Mouse (Mus musculus) forebrain, embryonic 15.5 days (tissue): ENCODE results near the gene Sf3b3. TPM values are rescaled to one million over a fixed set of nuclear protein-coding genes. Genes with fewer than 3 reads are reported as not detected.

Source experiments
- ATAC-seq: fragments of 200-750 bp; cut with Nextera tagmentation; replicated peaks from 2 replicates; pipeline ENCODE4 v1.8.0; 2017; ENCODE audit warnings: mild to moderate bottlenecking, moderate TSS enrichment, moderate library complexity
- H3K27ac ChIP-seq: fragments of 300-500 bp; sonication (generic); replicated peaks from 2 replicates; pipeline ENCODE4 v1.5.1; 2015; ENCODE audit warnings: mild to moderate bottlenecking, inconsistent platforms
- H3K27me3 ChIP-seq: fragments of 300-500 bp; sonication (generic); 2 replicates; pipeline ENCODE4 v1.6.1; 2015; ENCODE audit warnings: inconsistent platforms
- H3K36me3 ChIP-seq: fragments of 300-500 bp; sonication (generic); 2 replicates; pipeline ENCODE4 v1.6.1; 2015; ENCODE audit warnings: mild to moderate bottlenecking, inconsistent platforms
- H3K4me1 ChIP-seq: fragments of 300-500 bp; sonication (generic); 2 replicates; pipeline ENCODE4 v1.6.1; 2015; ENCODE audit warnings: inconsistent platforms
- H3K4me2 ChIP-seq: fragments of 300-500 bp; sonication (generic); replicated peaks from 2 replicates; pipeline ENCODE4 v1.6.1; 2015; ENCODE audit warnings: mild to moderate bottlenecking, inconsistent platforms
- H3K4me3 ChIP-seq: fragments of 300-500 bp; sonication (generic); 2 replicates; pipeline ENCODE4 v1.5.1; 2015; ENCODE audit warnings: mild to moderate bottlenecking, inconsistent platforms
- H3K9ac ChIP-seq: fragments of 300-500 bp; sonication (generic); replicated peaks from 2 replicates; pipeline ENCODE4 v1.6.1; 2015; ENCODE audit warnings: mild to moderate bottlenecking, inconsistent platforms
- H3K9me3 ChIP-seq: fragments of 300-500 bp; sonication (generic); 2 replicates; pipeline ENCODE4 v1.6.1; 2016; ENCODE audit warnings: inconsistent platforms
- WGBS: fragments of 180-500 bp; shearing (Covaris S2); methylation state at CpG from one replicate; pipeline ENCODE4 v1.1.7; 2015; ENCODE audit warnings: mixed read lengths; 5-methylcytosine and 5-hydroxymethylcytosine counted together
- polyA plus RNA-seq: library from polyadenylated mRNA; unstranded; fragments of >200 nt; fragmentation: Nextera tagmentation; extraction: Ambion mirVana; gene quantifications from 2 replicates; pipeline ENCODE4 v1.2.1, GENCODE M21; 2015

Sf3b3 gene
- polyA plus RNA-seq, 1 experiment from 2014 or later = 121 TPM

DNA sequence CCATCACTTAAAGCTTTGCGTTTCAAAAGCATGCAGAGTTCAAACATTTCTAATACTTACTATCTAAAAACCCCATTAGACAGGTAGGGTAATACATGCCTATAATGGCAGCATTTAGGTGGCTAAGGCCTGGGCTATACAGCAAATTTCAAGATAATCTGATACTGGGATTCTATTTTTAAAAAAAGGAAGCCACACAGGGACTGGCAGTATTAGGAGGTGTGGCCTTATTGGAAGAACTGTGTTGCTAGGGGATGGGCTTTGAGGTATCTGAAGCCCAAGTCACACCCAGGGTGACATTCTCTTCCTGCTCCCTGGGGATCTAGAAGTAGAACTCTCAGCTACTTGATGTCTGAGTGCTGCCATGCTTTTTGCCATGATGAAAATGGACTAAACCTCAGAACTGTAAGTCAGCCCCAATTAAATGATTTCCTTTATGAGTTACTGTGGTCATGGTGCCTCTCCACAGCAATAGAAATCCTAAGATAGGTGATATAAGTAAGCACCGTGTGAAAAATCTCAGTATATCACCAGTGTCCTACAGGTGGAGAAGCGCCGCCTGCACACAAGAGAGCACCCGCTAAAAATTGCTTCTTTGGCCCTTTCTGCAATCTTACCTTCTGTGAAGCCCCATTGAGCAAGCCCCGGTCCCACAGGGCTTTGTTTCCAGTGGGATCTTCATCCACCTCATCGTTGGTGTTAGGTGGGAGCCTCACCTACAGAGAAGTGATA, 34.1 kb downstream of the Sf3b3 start:
- H3K9me3 ChIP-seq = no peaks in the 10 kb centered on the region
- no peaks in the 10 kb centered on the region for H3K4me1 ChIP-seq
- ATAC-seq = no peak
- no peak overlapping the region for H3K4me2 ChIP-seq
- no peaks in the 10 kb centered on the region for H3K27me3 ChIP-seq
- no peak overlapping the region for H3K27ac ChIP-seq
- H3K36me3 ChIP-seq = peaks cover 91% of the 10 kb centered on the region
- 97% methylated on average over 7 of the region's 7 CpGs for WGBS
- no peak overlapping the region for H3K9ac ChIP-seq
- no peak overlapping the region for H3K4me3 ChIP-seq

DNA sequence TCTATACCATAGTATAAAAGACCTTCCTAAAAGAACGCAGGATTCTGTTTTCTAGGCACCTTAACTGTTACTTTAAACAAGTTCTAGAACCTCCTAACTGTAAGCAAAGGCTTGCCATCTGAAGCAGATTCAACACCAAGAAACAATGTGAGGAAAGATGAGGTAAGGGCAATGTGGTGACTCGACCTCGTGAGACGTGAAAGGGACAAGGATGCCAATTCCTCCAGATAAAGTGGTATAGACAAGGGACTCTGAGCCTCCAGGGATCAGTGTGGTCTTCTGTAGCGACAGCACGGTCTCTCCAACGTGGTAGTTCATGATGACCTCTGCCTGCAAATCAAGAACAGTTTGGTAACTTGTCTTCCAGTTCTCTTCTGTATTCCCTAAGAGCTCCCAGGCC, 34.8 kb downstream of the Sf3b3 start:
- no peak overlapping the region for H3K9ac ChIP-seq
- H3K36me3 ChIP-seq = peaks cover 84% of the 10 kb centered on the region
- no peaks in the 10 kb centered on the region for H3K4me1 ChIP-seq
- H3K27me3 ChIP-seq = no peaks in the 10 kb centered on the region
- H3K9me3 ChIP-seq = no peaks in the 10 kb centered on the region
- H3K4me3 ChIP-seq = no peak overlapping the region
- WGBS = 93% methylated on average over 7 of the region's 7 CpGs
- no peak overlapping the region for H3K27ac ChIP-seq
- H3K4me2 ChIP-seq = no peak overlapping the region
- ATAC-seq = no peak

DNA sequence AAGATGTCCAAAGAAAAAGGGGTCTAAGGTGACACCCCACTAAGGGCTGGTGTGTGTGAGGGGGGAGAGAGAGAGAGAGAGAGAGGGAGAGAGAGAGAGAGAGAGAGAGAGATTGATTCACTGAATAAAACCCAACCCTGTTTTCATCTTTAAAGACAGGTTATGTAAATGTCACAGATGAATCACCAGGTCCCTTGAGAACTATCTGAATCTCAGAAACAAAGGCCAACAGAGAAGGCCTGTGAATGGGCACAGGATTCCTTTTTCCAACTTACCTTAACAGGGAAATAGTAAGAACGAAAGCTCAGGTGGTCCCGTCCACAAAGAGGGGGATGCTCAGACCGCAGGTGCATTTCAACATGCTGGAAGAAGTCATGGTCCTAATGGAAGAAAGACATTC, 35.5 kb downstream of the Sf3b3 start:
- Histone ChIP-seq H3K9ac (no peak overlapping the region), H3K4me1 (no peaks in the 10 kb centered on the region), H3K4me3 (no peak overlapping the region), H3K27me3 (no peaks in the 10 kb centered on the region), H3K9me3 (no peaks in the 10 kb centered on the region), H3K36me3 (peaks cover 77% of the 10 kb centered on the region), H3K4me2 (no peak overlapping the region), H3K27ac (no peak overlapping the region)
- 97% methylated on average over 3 of the region's 3 CpGs for WGBS
- ATAC-seq = no peak

DNA sequence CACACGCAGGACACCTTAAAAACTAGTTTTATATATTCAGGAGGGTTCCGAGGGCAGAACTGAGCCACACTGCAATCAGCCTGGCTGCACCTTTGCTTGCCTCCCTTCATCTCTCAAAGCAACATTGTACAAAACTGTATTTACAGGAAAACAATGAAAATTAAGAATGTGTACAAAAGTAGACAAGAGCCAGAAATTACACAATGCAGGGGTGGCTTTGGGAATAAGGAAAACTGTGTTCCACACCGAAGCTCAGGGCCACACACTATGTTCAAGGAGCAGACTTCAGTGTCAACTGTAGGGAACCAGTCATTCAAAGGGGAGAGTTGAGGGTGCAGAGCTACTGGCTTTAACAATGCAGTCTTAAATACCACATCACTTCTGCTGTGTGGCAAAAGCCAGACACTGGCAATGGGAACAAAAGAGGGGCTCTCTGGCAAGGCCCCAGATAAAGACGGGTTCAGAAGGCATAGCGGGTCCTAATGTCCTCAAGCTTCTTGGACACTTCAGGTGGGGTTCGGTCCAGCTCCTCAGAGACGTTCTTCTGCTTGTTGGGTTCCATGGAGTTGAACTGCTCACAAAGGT, 36.0 kb downstream of the Sf3b3 start:
- ATAC-seq = no peak
- WGBS = 90% methylated on average over 7 of the region's 7 CpGs
- H3K27ac ChIP-seq = no peak overlapping the region

DNA sequence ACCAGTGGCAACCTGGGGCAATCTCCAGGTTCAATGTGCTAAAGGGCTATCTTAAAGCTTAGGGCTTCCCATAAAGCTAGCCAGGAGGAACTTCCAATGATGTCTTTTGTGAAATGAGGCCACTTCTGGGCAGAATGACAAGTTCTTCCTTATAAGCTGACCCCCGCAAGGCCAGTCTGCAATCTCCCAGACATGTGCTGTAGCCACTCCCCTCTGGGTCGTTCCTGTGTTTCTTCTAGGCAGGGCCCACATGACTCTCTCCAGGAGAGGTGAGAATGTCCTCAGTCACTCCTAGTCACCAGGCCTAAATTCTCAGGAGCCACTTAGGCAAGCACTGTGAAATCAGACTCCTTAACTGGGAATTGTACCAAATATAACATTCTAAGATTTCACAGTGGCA, 36.8 kb downstream of the Sf3b3 start:
- H3K27me3 ChIP-seq = no peaks in the 10 kb centered on the region
- no peak for ATAC-seq
- H3K9ac ChIP-seq = no peak overlapping the region
- no peaks in the 10 kb centered on the region for H3K9me3 ChIP-seq
- peaks cover 64% of the 10 kb centered on the region for H3K36me3 ChIP-seq
- H3K4me1 ChIP-seq = no peaks in the 10 kb centered on the region
- H3K4me3 ChIP-seq = no peak overlapping the region
- 68% methylated on average over 2 of the region's 2 CpGs for WGBS
- H3K4me2 ChIP-seq = no peak overlapping the region
- H3K27ac ChIP-seq = no peak overlapping the region

More for the DNA sequence above, 36.0 kb downstream of the Sf3b3 start:
- Histone ChIP-seq H3K9me3 (no peaks in the 10 kb centered on the region), H3K9ac (no peak overlapping the region), H3K4me2 (no peak overlapping the region), H3K27me3 (no peaks in the 10 kb centered on the region), H3K36me3 (peaks cover 72% of the 10 kb centered on the region), H3K4me3 (no peak overlapping the region), H3K4me1 (no peaks in the 10 kb centered on the region)

DNA sequence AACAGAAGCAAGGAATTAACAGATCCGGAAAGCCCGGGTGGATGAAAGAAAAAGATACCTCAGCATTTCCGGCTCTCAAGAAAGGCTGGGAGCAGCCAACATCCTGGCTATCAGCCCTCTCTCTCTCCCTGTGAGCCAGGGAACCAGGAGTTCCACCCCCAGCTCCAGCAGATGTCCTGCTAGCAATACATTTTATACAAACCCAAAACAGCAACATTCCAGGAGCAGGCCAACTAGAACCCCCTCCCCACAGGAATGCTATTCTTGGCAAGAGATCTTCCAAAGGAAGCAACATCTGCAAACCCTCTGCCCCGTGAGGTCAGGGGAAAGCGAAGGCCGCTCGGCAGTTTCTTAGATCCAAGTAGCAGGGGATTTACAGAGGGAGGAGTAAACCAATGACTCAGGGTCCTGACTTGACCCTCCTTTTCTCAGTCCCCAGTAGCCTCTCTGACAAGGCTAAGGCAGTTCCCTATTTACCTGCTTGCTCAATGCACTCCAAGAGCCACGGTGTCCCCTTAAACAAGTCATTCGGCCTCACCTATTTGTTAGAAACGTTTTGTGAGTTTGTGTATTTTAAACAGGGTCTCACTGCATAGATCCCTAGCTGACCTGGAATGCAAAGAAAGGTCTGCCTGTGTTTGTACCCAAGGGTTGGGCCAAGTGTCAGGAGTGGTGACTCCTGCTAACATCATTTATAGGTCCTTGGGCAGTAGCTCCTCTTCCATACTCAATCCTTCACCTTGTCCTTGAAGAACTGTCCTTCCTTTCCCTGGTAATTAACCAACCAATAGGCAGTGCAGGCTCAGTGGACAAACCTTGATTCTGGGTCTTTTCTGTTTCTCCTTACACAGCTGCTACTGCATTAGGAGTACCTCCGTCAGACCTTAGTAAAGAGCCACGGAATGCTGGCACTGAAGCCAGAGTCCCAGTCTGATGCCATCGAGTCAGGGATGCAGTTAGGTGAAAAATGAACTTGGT, 37.8 kb downstream of the Sf3b3 start:
- H3K4me1 ChIP-seq = no peaks in the 10 kb centered on the region
- ATAC-seq = no peak
- H3K27me3 ChIP-seq = no peaks in the 10 kb centered on the region
- H3K36me3 ChIP-seq = peaks cover 54% of the 10 kb centered on the region
- no peak overlapping the region for H3K9ac ChIP-seq
- 69% methylated on average over 13 of the region's 13 CpGs for WGBS
- H3K27ac ChIP-seq = no peak overlapping the region; the same call in 1 of the 2 replicates
- H3K4me2 ChIP-seq = no peak overlapping the region
- no peaks in the 10 kb centered on the region for H3K9me3 ChIP-seq
- no peak overlapping the region for H3K4me3 ChIP-seq

DNA sequence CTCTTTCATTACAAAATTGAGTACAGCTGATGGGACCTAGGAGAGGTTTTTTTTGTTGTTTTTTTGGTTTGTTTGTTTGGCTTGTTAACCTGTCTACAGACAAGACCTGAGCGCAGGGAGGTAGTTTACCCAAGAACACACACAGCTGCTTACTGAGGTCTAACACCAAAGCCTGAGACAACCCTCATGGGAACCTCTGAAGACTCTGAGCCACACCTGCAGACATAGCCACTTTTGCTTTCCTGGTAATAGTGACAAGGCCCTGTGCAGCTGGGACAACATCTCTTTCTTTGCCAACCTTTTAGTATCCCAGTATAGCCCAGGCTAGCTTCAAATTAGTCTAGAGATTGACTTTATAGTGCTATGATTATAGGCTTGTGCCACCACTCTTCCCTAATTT, 40.4 kb downstream of the Sf3b3 start:
- WGBS = 93% methylated on average over 1 of the region's 1 CpGs
- Histone ChIP-seq H3K4me2 (no peak overlapping the region), H3K9ac (no peak overlapping the region), H3K9me3 (no peaks in the 10 kb centered on the region), H3K4me1 (no peaks in the 10 kb centered on the region), H3K4me3 (no peak overlapping the region), H3K27me3 (no peaks in the 10 kb centered on the region), H3K27ac (no peak overlapping the region), H3K36me3 (peaks cover 27% of the 10 kb centered on the region)
- ATAC-seq = no peak

DNA sequence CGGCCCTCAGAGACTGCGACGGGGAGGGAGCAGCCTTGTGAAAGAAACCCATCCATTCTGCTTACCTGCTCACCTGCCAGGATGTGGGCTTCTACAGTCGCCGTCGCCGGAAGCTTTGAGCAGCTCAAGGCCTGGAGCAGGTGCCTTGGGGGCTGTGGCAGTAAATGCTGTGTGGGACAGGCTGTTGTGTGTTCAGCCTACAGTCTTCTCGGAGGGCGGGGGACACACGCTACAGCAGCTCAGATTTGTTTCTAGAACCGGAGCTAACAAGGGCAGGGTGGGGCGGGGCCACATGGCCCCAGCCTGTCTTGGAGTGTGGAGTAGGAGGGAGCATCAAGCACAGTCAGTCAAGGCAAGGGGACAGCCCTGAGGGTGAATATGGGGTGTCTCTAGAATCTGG, 40.9 kb downstream of the Sf3b3 start, which contains the start of gene Il34:
Gene Il34, minus strand, starts transcription at position 256 of the 400 bp plus-strand sequence.
- Histone ChIP-seq H3K4me2 (no peak within 1 kb of the TSS), H3K36me3 (peaks cover 22% of the 10 kb centered on the region), H3K4me3 (no peak within 1 kb of the TSS), H3K27ac (no peak within 1 kb of the TSS), H3K9ac (no peak within 1 kb of the TSS), H3K27me3 (no peaks in the 10 kb centered on the region), H3K9me3 (no peaks in the 10 kb centered on the region), H3K4me1 (no peaks in the 10 kb centered on the region)
- no peak for ATAC-seq
- WGBS = 44% methylated on average over 12 of the region's 12 CpGs

DNA sequence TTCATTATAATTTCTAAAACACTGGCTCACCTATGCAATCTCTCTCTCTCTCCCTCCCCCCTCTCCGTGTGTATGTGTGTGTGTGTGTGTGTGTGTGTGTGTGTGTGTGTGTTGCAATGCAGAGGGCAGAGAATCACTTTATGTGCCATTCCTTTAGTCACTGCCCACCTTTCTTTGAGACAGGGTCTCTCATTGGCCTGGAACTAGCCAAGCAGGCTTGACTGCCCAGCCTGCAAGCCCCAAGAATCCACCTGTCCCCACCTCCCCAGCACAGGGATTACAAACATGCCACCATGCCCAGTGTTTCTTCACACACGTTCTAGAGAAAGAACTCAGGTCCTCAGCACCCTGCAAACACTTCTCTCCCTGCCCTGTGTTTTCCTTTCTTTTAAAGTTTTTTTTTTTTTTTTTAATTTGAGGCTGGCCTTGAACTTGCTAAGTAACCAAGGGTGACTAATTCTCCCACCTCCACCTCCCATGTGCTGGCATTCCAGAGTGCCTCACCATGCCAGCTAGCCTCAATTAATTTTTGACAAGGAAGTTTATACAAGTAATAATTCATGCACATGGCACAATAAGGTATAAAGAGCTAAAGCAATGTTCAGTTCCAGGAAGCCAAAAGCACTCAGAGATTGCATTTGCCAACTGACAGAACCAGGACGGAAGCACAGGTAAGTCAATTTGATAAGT, 41.6 kb downstream of the Sf3b3 start:
- Histone ChIP-seq H3K9ac (no peak overlapping the region), H3K36me3 (peaks cover 16% of the 10 kb centered on the region), H3K9me3 (no peaks in the 10 kb centered on the region), H3K4me3 (no peak overlapping the region), H3K4me1 (no peaks in the 10 kb centered on the region), H3K27me3 (no peaks in the 10 kb centered on the region), H3K4me2 (no peak overlapping the region), H3K27ac (no peak overlapping the region)
- no peak for ATAC-seq
- WGBS = 62% methylated on average over 2 of the region's 3 CpGs

DNA sequence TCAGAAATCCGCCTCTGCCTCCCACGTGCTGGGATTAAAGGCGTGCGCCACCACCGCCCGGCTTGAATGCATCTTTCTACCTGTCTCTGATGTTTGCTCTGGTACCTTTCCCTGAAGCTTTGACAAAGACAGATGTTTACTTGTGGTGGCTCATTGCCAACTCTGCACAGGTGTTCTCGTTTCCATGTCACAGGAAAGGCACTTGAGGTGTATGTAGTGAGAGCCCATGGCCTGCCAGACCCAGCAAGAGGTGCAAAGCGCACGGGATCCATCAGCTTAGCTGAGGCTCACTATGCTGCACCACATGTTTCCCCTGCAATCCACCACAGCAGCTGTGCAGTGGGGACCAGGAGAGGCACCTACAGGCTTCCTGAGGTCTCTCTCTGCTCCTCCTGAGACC, 42.7 kb downstream of the Sf3b3 start:
- Histone ChIP-seq H3K27ac (no peak overlapping the region), H3K9me3 (no peaks in the 10 kb centered on the region), H3K4me3 (no peak overlapping the region), H3K4me1 (no peaks in the 10 kb centered on the region), H3K4me2 (no peak overlapping the region), H3K27me3 (no peaks in the 10 kb centered on the region), H3K36me3 (peaks cover 4% of the 10 kb centered on the region), H3K9ac (no peak overlapping the region)
- 88% methylated on average over 9 of the region's 9 CpGs for WGBS
- ATAC-seq = no peak

DNA sequence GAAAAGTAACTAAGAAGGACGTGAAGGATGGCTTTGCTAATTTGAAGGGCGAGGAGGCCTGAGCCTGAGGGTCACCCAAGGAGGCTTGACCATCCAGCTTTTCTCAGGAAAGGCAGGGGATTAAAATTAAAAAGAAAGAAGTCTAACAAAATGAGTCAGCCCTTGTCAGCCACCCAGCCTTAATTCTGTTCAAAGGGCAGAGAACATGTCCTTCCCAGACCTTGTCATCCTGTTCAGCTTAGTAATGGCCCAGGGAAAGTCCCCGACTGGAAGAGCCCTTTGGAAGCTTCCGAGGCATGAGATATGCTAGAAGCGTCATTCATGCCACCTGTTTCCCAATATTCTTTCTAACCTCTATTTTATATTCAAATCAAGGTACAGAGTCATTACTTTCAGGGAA, 43.6 kb downstream of the Sf3b3 start:
- Histone ChIP-seq H3K4me1 (no peaks in the 10 kb centered on the region), H3K9me3 (no peaks in the 10 kb centered on the region), H3K9ac (no peak overlapping the region), H3K4me2 (no peak overlapping the region), H3K36me3 (no peaks in the 10 kb centered on the region), H3K27ac (no peak overlapping the region), H3K27me3 (no peaks in the 10 kb centered on the region), H3K4me3 (no peak overlapping the region)
- no peak for ATAC-seq
- WGBS = 84% methylated on average over 5 of the region's 5 CpGs

DNA sequence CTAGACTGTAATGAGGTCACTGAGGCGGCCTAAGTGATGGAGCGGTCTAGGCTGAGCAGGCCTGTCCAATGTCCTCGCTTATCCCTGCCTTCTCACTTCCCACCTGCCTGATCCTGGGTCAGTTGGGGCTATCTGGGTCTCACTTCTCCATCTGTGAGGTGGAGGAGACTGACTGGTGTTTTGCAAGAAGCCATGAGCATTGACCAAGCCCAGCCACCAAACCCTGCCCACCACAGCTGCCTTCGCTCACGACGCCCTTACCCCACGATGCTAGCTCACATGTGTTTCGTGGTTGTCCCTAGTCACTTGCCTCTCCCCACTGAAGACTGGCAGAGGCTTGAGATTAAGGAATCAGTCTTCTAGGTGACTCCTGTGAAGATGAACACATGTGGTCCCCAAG, 49.5 kb downstream of the Sf3b3 start:
- no peak overlapping the region for H3K4me3 ChIP-seq
- H3K9ac ChIP-seq = no peak overlapping the region
- H3K36me3 ChIP-seq = no peaks in the 10 kb centered on the region
- no peaks in the 10 kb centered on the region for H3K4me1 ChIP-seq
- H3K9me3 ChIP-seq = no peaks in the 10 kb centered on the region
- no peak overlapping the region for H3K27ac ChIP-seq
- no peak for ATAC-seq
- no peak overlapping the region for H3K4me2 ChIP-seq
- no peaks in the 10 kb centered on the region for H3K27me3 ChIP-seq
- WGBS = 96% methylated on average over 8 of the region's 8 CpGs
